Mouse (Mus musculus) R1 (cell line): ENCODE data around the gene Foxf1.

Experiments used
- DNase-seq: peaks from one replicate; pipeline ENCODE4 v3.0.0-alpha.2; 2018; ENCODE audit warnings: low read depth, low spot score

Gene Foxf1

DNA sequence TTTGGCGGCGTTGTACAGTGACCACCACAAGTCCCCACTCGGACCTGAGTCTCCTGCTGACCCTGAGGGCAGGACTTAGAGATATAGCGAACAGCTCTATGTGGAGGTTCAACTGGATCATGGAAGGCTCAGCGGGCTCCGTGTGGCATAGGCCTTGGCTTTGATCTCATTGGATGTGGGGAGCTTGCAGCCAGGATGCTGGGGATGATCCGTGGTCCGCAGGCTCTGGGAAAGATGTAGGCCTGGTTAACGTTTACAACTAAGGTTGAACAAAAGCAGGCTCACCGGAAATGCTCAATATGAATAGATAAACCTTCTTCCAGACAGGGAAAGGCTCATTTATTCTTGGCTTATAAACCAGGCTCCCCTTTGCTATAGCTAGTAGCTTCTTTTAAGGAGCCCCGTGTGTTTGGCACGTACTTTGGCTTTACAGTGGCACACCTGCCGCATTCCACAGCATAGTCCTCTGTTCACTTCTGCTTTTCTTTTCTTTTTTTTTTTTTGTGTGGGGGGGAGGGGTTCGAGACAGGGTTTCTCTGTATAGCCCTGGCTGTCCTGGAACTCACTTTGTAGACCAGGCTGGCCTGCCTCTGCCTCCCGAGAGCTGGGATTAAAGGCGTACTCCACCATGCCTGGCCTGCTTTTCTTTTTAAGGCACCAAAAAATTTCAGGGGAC lies 45.2 kb downstream of the Foxf1 start:
- no peak for DNase-seq

DNA sequence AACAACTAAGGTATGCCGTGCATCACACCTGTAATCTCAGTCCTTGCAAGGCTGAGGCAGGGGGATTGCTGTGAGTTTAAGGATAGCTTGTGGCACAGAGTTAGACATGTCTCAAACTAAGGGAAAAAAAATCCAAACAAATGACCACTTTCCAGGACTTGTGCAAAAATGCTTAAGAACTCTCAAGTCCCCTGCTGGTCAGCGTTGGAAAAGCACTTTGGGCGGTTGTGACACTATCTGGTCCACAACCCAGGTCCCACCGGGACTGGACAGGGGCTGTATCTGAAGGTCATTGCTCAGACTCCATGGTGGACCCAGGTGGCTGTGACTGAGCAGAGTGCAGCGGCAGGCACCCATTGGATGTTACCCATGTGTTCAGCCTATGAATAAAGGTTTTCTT lies 46.3 kb downstream of the Foxf1 start:
- DNase-seq, result peak; percentile 63

- no peak for DNase-seq
Measured at GRCm38 (mm10) chr8:121132961-121133513, 48.9 kb downstream of the Foxf1 start.

GRCm38 (mm10) chr8:121134102-121134501 lies 49.9 kb downstream of the Foxf1 start:
- no peak for DNase-seq

GRCm38 (mm10) chr8:121134512-121134911 lies 50.3 kb downstream of the Foxf1 start:
- no peak for DNase-seq

GRCm38 (mm10) chr8:121136856-121137255 lies 52.7 kb downstream of the Foxf1 start:
- peak; percentile 56 for DNase-seq
